Mouse (Mus musculus) liver, postnatal 0 days (tissue): ENCODE measurements around the gene Serp1.

ENCODE experiments used
- CTCF ChIP-seq: sonication (generic); IDR thresholded peaks from 2 replicates; pipeline ENCODE4 v1.5.1; 2016; ENCODE audit warnings: antibody characterized with exemption, low read depth
- EP300 ChIP-seq: IDR thresholded peaks from 2 replicates; pipeline ENCODE4 v1.6.1; 2016; ENCODE audit warnings: antibody characterized with exemption, low read depth, mild to moderate bottlenecking

DNA sequence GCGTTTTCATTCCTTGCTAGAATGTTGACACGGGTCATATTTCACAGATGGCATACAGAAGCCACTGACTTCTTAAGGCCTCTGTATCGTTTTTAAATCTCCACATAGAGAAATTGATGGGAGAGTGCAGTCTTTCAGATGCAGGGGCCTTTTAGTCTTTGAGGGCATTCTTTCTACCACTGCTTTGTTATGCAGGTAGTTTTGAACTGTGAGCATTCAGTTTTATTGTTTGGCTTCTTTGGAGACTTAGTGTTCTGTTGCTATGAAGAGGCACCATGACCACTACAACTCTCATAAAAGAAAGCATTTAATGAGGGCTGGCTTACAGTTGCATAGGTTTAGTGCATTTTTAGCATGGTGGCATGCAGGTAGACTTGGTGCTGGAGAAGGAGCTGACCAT is 10.9 kb upstream of the Serp1 start:
- TF ChIP-seq EP300 = no peak
- no peak for TF ChIP-seq CTCF
